Mouse (Mus musculus) left cerebral cortex, adult 9 months (tissue): ENCODE data around the gene Sema5a.

Experiments used
- DNase-seq, 2 experiments: peaks; one replicate each; pipeline ENCODE4 v3.0.0; 2022; ENCODE audit warnings: low spot score in 2 of 2

Gene Sema5a

DNA sequence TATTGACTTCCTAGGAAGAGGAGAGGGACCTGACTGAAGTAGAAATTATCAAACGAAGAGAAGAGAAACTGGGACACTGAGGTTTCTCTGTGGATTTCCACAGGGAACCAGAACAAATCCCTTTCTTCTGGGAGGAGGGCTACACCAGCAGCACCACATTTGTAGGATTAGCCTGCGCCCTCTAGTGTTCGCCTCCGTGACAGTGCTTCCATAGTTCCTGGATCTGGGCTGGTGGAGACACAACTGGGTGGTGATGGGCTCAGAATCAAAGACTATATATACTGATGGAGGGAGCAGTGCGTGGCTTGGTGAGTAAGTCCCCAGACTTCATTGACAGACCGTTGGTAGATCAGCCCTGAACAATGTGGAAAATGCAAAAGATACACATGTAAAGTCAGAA, 193.0 kb downstream of the Sema5a start:
- DNase-seq: peak in 1 of 2 experiments; percentile 85

DNA sequence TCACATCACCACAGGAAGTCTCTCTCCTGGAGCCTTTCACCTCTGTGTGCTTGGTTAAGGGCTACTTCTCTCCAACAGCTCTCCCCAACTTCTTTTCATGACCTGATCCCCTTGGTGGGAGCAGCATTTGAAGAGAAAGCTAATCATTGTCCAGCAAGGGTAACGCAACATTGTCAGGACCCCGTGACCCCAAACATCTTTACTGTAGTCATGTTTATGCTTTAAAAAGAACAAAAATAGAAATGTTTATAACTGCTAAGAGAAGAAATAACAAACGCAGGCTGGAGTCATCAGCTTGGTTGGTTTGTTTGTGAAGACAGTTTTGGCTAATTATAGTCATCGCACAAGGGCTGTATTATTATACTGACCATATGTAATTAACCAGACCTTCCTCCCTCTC, 198.1 kb downstream of the Sema5a start:
- DNase-seq: no peak

DNA sequence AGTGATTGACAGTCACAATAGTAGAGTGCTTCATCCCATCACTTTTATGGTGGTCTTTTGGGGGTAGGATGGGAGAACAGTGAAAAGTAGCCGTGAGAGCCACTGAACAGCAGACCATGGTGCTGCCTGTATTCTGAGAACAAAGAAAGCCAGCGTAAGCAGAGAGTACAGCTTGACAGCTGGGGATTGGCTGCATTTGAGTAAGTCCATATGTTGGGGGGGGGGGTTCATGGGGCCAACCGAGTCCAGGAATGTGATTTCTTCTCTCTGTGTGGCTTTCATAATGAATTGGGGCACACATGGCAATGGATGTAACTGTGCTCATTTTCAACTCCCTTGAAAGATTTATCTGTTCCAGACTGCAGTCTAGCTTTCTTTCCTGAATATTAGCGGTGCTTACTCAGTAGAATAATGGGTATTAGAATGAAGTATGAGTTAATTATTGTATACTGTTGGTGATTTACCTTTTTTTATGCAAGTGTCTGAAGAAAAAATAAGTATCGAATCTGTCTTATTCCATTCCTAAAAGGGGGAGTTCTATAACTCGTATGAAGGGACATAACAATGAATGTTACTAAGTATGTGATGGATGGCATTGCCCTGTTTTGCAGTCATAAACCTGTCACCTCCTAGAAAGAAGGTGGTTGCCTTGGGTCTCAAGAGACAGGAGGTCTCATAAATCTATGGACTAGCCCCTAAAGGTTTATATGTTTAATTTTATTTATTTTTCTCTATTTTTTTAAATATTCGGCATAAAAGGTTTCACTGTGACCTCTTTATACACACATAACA, 203.1 kb downstream of the Sema5a start:
- DNase-seq: no peak

DNA sequence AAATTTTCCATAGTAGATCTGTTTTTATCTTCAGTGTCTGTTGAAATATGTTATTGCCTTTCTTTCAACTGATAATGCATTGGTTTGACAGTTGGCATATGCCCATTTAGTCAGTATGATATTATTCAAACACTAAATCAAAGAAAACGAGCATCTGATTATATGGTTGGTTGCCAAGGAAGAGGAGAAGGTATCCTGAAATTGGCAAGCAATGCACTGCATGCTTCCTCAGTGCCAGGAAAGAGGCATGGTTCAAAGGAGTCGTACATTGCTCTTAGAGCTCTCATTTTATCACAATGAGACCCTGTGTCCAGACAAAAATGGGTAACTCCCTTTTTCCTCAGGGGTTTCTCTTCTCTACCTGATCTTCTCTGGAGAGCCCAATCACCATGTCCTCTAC, 214.4 kb downstream of the Sema5a start:
- no peak for DNase-seq

DNA sequence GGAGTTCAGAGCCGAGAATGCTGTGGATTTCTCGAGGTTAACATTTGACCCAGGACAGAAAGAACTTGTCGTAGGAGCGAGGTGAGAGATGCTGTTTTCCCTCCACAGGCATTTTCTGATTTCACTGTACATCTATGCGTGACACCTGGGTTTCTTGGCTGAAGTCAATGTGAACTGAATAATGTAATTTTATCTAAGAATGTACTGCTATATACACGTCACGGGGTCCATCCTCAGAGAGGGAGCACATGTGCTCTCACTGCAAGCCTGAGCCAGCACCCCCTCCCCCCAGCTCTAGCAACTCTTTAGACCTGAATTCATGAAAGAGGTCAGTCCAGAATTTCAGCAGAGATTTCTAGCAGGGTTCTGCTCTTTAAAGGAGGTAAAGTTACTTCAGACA, 215.6 kb downstream of the Sema5a start:
- no peak for DNase-seq

DNA sequence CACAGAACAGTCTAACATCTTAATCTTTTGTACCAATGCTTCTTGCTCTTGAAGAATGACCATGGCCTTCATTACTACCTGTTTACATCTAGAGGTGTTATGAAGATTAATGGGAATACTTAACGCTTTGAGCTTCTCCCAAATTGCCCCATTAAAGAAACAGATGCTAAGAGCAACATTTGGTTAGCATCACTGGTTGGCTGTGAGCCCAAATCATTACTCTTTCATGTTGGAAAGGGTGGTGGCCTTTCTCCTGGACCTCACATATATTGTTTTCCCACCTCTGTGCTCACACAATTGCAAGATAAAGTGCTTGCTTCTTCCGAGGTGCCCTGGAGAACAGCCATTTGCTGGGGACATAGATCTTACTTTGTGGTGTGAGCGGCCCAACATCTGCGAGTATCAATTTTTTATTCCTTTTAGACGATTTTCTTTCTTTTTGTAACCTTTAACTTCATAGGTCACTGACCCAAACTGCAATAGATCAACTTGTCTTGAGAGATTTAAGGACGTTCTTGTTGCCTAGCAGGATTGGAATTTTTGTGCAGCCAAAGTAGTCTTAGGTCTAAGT, 227.0 kb downstream of the Sema5a start:
- no peak for DNase-seq

DNA sequence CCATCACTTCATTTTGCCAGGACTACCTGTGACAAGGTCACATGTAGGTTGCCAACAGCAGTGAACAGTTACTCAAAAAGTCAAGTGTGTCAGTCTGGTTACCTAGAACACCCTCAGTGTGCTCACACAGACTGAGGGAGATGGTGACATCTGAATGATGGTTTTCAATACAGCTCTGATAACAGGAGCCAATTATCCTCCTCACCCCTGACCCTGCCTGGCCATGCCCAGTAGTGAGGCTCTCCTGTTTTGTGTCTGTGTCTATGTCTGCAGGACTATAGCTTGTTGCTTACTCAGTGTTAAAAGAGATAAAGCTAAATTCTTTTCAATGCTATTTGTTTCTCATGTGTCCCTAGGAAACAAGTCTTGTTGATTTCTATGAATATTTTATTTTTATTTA, 236.1 kb downstream of the Sema5a start:
- DNase-seq: no peak

DNA sequence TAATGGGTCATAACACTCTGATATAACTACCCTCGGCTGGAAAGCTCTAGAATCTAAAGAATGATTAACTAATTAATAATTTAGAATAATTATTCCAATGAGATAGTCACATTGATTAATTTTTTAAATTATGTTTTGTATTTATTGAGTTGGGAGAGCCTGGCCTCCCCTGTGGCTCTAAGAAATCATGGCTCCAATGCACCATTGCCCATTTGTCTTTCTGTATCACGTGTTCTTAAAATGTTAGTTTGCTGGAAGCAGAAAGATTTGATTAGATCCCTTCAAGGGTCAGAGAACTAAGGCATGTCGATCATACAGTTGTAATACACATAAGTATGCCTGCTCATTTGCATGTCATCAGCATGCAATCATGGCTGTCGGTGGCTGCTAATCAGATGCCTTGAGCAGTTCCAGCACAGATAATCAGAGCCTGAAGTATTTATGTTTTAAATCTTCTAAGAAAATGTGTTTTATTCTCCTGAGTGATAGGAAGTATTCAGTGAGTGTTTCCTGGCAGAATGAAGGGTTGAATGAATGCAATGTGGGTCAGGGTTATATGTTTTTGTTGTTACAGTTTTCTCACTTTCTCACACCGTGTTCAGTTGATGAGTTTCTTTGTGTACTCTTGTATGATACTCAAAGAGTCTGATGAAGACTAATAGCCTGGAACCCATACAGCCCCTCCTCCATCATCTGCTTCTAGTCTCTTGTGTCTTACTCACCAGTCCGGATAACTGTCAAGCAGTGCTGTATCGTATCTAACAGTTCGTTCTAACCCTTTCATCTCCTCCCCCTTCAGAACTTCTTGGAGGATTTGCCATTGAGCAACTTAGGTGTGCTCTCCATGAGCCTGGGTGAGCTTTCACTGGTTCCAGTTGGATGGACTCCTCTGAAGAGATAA, 240.7 kb downstream of the Sema5a start:
- no peak for DNase-seq

DNA sequence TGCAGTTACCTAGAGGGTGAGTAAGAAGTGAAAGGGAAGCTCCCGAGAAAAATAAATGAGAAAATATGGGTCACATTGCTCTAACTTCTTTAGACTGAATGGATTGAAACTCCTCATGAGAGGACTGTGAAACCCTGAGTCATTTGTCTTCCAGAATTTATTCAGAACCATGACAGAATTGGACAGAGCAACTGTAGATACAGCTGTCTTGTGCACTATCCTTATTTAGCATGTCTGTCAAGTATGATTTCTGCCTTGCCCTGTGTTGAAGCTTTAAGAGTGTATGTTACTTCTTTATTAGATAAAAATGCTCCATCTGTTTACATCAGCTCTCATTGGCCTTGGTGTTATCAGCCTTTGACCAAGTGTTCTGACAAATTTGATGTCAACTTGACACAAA, 243.4 kb downstream of the Sema5a start:
- no peak for DNase-seq

DNA sequence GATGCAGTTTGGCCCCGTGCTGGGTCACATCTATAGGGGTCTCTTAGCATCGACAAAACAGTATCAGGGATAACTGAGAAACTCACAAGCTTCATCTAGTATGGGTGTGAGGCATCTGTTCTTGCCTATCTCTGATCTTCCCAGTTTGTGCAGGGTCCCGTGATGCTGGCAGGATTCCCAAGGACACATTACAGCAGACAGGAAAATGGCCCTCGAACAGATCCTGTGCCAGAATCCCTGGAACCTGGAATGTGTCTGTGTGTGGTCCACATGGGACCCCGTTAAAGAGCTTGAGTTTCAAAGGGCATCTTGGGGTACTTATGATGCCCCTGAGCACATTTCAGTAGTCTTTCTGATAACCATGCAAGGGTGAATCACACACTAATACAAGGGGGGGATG, 249.6 kb downstream of the Sema5a start:
- no peak for DNase-seq

DNA sequence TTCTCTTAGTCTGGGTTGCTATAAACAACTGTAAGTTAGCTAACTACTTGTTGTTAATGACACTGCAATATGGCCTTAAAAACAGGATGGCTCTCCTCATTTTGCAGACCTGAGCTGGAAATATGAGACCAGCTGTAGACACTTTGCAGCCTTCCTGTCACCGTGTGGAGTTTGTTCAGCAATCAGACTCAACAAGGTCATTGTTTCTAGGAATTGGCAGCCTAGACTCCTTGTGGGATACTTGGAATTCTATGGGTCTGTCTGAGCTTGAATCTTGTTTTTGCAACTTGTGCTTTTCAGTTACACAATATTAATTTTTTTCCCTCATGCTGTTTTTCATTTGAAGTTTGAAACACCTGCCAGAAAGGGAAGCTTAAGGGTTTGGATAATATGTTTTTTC, 250.3 kb downstream of the Sema5a start:
- DNase-seq: no peak

DNA sequence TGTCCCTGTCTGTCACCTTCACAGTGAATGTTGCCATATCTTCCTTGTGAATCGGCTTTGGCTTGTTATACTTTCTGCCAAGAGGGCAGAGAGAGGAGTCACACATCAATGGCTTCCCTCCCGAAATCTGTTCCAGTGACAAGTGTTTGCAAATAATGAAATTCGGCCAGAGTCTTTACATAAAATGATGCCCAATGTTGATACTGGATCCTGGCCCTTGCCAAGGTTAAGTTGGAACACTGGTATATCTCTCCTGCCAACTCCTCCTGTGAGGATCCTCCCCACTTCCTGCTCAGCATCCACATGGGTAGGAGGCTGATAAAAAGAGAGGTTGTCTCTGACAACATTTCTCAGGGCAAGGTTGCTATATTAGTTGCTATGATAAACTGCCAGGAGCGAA, 252.3 kb downstream of the Sema5a start:
- DNase-seq: no peak

DNA sequence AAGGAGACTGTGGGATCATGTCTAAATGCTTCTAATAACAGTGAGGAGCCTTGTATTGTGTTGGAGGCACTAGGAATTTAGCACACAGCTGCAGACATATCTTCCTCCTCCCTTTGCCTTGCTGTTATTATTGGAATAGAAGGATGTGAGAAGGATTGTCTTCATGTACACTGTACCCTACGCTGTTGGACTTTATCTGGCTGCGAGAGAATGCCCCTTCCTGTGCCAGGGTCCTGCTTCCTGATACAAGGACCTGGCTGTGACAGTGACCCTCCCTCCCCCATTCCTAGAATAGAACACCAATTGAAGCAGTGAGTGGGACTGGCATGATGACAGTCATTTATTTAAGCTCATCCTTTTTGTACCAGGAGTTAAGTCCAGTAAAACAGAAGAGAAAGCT, 261.3 kb downstream of the Sema5a start:
- DNase-seq: peak in 1 of 2 experiments; percentile 9

DNA sequence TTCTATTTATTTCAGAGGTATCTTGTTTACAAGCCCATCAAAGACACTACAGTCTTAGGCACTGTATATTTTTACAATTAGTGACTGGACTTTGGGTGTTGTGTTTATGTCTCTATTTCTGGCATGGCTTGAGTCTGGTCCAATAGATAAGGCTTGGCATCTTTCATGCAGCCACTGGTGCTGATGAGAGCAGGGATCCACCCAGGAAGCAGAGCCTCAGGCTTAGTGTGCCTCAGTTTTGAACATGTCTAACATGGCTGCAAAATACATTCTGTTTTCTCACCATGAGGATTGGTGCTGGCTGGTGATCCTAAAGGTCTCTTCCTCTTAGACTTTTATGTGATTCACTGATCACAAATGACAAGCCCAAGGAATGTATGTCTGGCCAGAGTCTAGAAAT, 263.7 kb downstream of the Sema5a start:
- DNase-seq: no peak

DNA sequence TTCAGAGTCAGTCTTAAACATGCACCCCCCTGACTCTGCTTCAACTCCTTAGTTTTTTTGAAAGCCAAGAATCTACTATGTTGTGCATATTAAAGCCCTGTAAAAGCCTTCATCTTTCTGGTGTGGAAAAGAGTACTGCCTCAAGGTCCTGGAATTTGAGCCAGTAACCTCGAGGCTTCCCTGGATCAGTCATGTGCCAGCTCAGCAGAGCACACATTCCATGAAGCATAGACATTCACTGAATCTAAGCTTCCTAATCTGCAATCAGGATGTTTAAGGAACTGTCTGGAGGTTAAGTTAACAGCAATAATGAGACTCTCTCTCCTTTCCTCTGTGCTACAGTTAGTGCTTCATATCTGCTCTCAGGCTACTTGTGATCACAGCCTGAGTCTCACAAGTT, 270.3 kb downstream of the Sema5a start:
- DNase-seq: no peak

DNA sequence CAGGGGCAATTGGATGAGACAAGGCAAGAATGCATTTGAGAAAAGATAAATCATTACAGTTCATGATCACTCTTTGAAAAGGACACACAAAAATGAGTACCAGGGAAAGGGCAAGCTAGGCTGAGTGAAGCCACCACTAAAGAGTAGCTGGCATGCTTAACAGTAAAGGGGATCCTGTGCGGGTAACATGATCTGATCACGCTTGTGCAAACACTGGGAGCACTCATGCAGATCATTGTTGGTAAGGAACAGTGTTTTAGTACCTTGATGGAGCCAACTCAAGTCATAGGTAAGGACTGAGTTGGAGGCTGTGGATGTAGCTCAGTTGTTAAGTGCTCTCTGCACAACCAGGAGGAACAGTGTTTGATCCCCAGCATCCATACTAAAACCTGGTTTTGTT, 273.3 kb downstream of the Sema5a start:
- DNase-seq: no peak

DNA sequence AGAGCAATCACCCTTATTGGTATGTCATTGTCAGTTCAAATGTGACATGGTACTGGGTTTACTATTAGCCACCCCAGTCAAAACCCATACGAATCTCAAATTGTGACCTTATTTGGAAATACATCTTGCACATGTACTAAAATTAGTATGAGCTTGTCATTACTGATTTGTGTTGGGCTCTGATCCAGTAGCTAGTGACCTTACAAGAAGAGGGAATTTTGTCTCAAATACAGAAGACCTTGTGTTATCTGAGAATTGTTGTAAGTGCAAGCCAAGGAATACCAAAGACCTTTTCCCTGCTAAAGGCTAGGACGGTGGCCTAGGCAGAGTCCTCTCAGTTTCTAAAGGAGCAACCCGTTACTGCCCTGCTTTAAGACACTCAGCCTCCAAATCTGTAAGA, 287.9 kb downstream of the Sema5a start:
- no peak for DNase-seq

DNA sequence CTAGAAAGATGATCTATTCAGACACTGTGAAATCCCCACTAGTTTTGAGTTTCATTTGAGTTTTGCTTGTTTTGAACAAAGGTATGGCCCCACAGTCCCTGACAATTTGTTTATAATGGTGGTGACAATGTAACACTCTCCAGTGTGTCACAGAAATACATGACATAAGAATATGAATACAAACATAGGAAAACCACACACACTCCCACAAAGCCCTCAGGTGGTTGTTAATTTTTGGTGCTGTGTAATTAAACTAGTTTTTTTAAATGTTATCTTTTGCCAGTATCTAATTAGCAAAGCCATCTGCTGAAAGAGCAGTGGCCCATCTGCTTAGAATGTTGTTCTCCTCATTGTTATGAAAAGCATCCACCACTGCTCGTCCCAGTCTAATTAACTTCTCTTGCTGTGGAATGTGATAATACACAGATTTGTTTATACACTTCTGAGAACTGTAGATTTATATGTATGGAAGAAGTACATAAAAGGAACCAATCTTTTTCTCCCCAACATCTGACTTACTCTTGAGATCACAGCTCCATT, 289.0 kb downstream of the Sema5a start:
- DNase-seq: peak in 1 of 2 experiments; percentile 30

DNA sequence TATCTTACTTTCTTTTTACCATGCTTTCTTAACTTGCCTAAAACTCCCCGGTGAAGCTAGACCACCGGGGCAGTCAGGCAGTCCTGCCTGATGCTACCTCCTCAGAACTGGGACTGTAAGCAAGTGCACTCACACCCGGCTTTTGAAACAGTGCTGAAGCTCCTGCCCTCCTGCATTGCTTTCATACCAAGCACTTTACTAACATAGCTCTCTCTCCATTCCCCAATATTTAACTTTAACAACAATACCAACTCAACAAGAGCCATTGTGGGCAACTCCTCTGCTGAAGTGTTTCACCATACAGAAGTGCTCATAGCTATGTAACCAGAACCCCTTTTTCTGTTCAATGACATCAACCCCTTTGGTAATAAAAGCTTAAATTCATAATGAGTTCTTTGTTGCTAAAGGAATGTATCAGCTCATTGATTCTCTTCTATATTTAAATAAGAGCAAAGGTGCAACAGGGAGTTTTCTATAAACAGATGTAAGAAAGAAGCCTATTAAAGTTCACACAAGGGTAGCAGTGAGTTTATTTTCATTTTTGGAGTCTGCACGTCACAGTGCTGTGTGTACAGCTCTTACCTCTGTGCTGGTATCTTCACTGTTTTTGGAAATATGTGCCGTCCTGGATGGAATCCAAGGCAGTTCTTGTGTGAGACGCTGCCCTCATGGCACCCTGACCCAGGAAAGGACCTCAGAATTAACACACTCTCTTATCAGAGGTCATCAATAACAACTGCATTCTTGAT, 292.3 kb downstream of the Sema5a start:
- no peak for DNase-seq

DNA sequence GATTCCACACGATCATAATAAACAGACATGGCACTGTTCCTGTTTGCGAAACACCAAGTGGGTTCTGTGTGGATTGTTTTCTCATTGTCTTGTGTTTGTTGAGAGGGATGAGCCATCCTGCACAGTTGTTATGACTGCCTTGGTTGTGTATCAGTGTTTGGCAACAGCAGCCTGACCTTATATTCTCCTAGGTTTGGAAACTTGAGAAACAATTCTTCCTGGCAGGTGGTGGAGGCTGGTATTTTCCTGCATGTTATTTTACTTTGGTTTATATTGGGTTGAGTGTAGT, 292.8 kb downstream of the Sema5a start:
- DNase-seq: no peak

DNA sequence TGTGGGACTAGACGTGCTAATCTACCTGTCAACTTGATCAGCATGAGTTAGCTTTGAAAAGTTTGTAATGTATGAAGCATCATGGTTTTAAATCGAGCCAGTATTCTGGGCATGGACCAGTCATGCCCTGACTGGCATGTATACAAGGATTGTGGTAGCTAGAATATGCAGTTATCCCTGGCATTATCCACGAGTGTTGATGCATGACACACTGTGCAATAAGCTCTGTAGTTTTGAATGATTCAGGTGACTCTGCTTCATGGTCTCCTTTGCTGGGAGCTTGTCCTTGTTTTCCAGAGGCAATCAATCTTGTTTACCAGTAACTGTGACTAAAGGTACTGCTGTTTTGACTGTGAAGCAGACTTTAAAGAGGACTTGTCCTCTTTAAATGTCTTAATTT, 293.5 kb downstream of the Sema5a start:
- DNase-seq: no peak

DNA sequence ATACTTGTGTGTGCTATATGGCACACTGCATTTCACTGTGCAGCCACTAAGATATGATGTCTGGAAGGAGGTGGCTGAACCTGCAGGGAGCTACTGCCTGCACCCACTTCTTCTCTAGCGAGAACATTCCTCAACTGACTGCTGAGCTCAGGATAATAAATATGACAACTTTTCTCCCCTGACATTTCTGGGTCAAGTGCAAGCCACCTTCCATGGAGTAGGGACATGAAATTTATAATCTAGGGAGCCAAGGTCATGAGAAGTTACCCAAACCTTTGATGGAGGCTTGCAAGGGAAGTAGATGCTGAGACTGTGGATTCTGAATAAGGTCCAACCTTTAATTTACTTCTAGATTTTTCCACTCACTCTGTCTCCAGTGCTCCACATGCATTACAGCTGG, 298.1 kb downstream of the Sema5a start:
- DNase-seq: no peak
